Mouse (Mus musculus): ENCODE data around the gene Lyzl4. TPM values are rescaled to one million over a fixed set of nuclear protein-coding genes. Genes with fewer than 3 reads are reported as not detected.

The Lyzl4 gene
- polyA plus RNA-seq, 1 experiment from 2014 or later = 1.3 TPM

DNA sequence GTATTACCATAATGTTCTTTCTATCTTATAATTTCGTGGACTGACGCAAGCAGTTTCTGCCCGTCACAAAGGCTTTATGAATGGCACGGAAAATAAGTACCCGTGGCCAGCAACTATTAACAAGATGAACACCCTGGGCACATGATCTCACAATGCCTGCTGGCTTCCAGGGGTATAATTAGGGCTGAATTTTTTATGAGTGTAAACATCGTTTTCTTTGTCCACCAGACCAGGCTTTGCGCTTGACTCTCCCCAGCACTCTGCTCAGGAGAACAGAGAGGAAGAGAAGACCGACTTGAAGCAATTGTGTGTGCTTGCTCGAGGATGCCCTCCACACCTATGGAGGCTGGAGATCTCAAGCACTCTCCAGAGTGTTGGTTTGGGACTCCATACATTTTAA, 109.3 kb downstream of the Lyzl4 start:
- no peak for DNase-seq (ENCODE audit: low spot score)

DNA sequence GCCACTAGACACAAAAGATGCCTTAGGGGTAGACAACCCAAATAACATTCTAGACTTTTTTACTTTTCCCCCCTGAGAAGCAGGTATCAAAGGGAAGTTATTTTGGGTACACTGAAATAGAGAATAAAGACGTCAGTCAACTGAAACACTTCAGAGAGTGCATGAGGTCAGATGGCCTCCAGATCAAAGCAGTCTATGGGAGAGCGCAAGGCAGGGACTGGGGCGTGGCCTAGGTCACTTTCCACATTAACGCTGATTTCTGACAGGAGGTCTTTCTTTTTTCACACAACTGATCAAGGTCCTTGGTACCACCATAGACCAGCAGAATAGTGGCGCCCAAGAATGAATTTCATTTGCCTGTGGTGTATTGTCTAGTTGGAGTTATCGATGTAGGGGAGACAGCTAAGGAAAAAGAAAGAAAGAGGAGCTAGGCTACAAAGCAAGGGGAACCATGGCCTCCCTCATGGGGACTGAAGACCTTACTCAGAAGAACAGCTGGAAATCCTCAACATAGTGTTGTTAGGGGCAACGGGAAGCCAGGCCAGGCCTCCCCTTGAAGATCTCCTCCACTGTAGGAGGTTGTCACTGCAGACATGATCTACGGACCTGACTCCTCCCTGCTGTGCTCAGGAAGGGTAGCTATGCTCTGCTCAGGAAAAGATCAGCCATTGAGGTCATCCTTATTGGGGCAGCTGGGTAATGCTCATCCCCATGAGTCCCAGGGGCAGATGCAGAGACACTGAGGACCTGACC, 113.1 kb downstream of the Lyzl4 start:
- no peak for DNase-seq (ENCODE audit: low spot score)

Other genes with a start within 250 kb of the Lyzl4 start
- gene Cck, start 146.4 kb downstream of the Lyzl4 start, polyA plus RNA-seq (2015; fragmentation: Nextera tagmentation; extraction: Ambion mirVana) = 4.3 and 4.6 TPM in 2 replicates
- gene Vipr1, start 620 bp upstream of the Lyzl4 start, polyA plus RNA-seq (2015; fragmentation: Nextera tagmentation; extraction: Ambion mirVana) = 1.3 and 1.4 TPM in 2 replicates
- gene Sec22c, start 63.4 kb upstream of the Lyzl4 start, polyA plus RNA-seq (2015; fragmentation: Nextera tagmentation; extraction: Ambion mirVana) = 18.8 and 21.5 TPM in 2 replicates
- 127 and 128 TPM in 2 replicates for gene Ss18l2, start 68.2 kb upstream of the Lyzl4 start, polyA plus RNA-seq (2015; fragmentation: Nextera tagmentation; extraction: Ambion mirVana)
- 71.0 and 83.5 TPM in 2 replicates for gene Nktr, start 77.1 kb upstream of the Lyzl4 start, polyA plus RNA-seq (2015; fragmentation: Nextera tagmentation; extraction: Ambion mirVana)
- 1.9 and 2.4 TPM in 2 replicates for gene Zfp651, start 117.2 kb upstream of the Lyzl4 start, polyA plus RNA-seq (2015; fragmentation: Nextera tagmentation; extraction: Ambion mirVana)
- gene Klhl40, start 135.5 kb upstream of the Lyzl4 start, polyA plus RNA-seq (2015; fragmentation: Nextera tagmentation; extraction: Ambion mirVana) = 0.34 and 0.40 TPM in 2 replicates
- 0.40 and 0.51 TPM in 2 replicates for gene Hhatl, start 150.4 kb upstream of the Lyzl4 start, polyA plus RNA-seq (2015; fragmentation: Nextera tagmentation; extraction: Ambion mirVana)
- gene Ccdc13, start 197.4 kb upstream of the Lyzl4 start, polyA plus RNA-seq (2015; fragmentation: Nextera tagmentation; extraction: Ambion mirVana) = 0.24 and 0.29 TPM in 2 replicates
- gene Higd1a, start 216.3 kb upstream of the Lyzl4 start, polyA plus RNA-seq (2015; fragmentation: Nextera tagmentation; extraction: Ambion mirVana) = 142 and 156 TPM in 2 replicates

Data from thymus, postnatal 0 days (tissue).